Mouse (Mus musculus): Measurements from ENCODE around the gene Parp16. TPM values are rescaled to one million over a fixed set of nuclear protein-coding genes. Genes with fewer than 3 reads are reported as not detected.
A peak's percentile ranks its signal among the peaks of the same experiment; 100 is the strongest.

The Parp16 gene
- total and polyA plus RNA-seq, 3 experiments = 0.44 to 1.7 (median 0.81) TPM

DNA sequence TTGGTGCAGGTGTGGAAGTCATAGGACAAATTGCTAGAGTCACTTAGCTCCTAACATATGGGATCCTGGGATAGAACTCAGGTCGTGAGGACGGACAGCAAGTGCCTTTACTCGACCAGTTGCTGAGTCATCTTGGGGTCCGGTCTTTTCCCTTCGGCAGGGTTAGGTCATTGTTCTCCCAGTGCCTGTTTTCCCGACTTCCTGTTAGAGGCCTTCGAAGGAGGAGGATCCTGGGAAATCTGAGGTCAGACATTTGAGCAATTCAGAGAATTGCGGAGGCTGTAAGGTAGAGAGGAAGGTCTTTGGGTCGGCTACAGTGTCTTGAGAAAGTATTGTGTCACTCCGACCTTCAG lies 19.2 kb downstream of the Parp16 start:
- Histone ChIP-seq H3K4me2 (ENCODE audit: insufficient read depth, low read depth, poor library complexity, severe bottlenecking) (peak overlapping the region; percentile 93), H3K9me3 (replicated peaks; ENCODE audit: low read length) (no peaks in the 10 kb centered on the region), H3K36me3 (replicated peaks in 1 of 2; ENCODE audit: control insufficient read depth in 1 of 2, insufficient read depth in 1 of 2, low read length in 1 of 2) (no peaks in the 10 kb centered on the region), H3K4me1 (ENCODE audit: control insufficient read depth in 1 of 2, insufficient read depth in 2 of 2) (peaks cover 0 to 20% of the 10 kb centered on the region in 2 experiments; a peak in 2 of 4 replicates), H3K27ac (ENCODE audit: insufficient read depth, low read depth) (no peak overlapping the region), H3K79me2 (replicated peaks; ENCODE audit: control insufficient read depth, extremely low read depth, insufficient read depth, poor library complexity, severe bottlenecking) (no peaks in the 10 kb centered on the region), H3K9ac (ENCODE audit: insufficient read depth, low read depth) (no peak overlapping the region; the same call in 1 of the 2 replicates), H3K4me3 (replicated peaks in 1 of 3; ENCODE audit: low read depth in 2 of 3, low read length in 2 of 3, poor library complexity in 1 of 3) (peak overlapping the region; percentile 20 to 92 (median 59)), H3K27me3 (replicated peaks) (peaks cover 9% of the 10 kb centered on the region)
- no peak for DNase-seq (ENCODE audit: extremely low read depth)
- in situ Hi-C loops (cut with MboI; ENCODE audit: low pct_ligation_motif_present, low pct_unique_long_range_greater_than_20kb, low sequenced_read_pairs) (no loop called here), dilution Hi-C loops (cut with MboI; ENCODE audit: extremely low pct_ligation_motif_present, extremely low pct_unique_long_range_greater_than_20kb, low sequenced_read_pairs) (no loop called here)
- 0 out of 2 replicates have a peak, but pooled peaks have one; percentile 21 for TF ChIP-seq MAFK (IDR thresholded peaks at IDR 0.05; ENCODE audit: insufficient replicate concordance, low read length)
- TF ChIP-seq NELFE (IDR thresholded peaks at IDR 0.05; ENCODE audit: low read depth, low read length) = 0 out of 2 replicates have a peak, but pooled peaks have one; percentile 1
- no peak for TF ChIP-seq ZNF384 (IDR thresholded peaks at IDR 0.05; ENCODE audit: low read depth, low read length)
- TF ChIP-seq JUND (conservative IDR thresholded peaks at IDR 0.05; ENCODE audit: low read depth, low read length) = no peak
- TF ChIP-seq CTCF (conservative IDR thresholded peaks at IDR 0.05 in 1 of 2, IDR thresholded peaks at IDR 0.05 in 1 of 2; ENCODE audit: low read depth in 2 of 2, low read length in 2 of 2) = no peak
- TF ChIP-seq SMC3 (IDR thresholded peaks at IDR 0.05; ENCODE audit: low read depth, low read length) = no peak
- no peak for TF ChIP-seq USF1 (IDR thresholded peaks at IDR 0.05; ENCODE audit: low read depth, low read length)

DNA sequence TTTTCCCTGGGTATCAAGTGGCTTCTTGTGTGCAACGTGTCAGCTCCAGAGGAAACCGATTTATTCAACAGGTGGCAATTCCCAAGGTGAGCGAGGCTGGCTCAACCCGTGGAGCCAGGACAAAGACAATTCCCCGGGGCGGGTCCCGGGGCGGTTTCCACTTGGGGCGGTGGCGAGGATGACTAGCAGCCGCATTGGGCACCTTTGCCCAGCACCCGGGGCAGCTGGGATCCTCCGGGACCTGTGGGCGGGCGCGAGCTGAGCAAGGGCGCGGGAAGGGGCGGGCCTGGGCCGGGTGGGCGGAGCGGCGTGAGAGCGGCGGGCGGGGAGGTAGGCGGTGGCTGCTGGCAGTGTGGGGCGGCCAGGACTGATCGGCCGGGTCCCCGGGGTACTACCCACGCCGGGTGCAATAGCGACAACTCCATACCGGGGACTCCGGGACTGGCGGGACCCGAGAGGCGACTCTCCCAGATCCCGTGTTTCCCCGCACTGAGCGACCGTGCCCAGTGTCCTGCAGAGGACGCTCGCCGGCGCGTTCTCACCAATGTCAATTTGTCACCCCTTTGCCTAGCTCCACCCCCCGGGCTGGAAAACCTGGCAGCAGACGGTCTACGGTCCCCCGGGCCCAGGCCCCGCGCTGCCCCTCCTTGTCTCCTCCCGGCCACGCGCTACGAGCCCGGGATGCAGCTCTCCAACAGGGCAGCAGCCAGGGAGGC lies 19.8 kb downstream of the Parp16 start:
- TF ChIP-seq RCOR1 (conservative IDR thresholded peaks at IDR 0.05; ENCODE audit: low read depth, low read length) (no peak), ETS1 (conservative IDR thresholded peaks at IDR 0.05; ENCODE audit: low read depth, low read length) (no peak), PAX5 (IDR thresholded peaks at IDR 0.05; ENCODE audit: low read length) (no peak), MXI1 (IDR thresholded peaks at IDR 0.05; ENCODE audit: low read depth, low read length) (no peak; the same call in none of the 2 replicates), ZMIZ1 (IDR thresholded peaks at IDR 0.05; ENCODE audit: low read depth, low read length) (no peak), TBP (conservative IDR thresholded peaks at IDR 0.05; ENCODE audit: low read depth, low read length) (no peak), TCF12 (IDR thresholded peaks at IDR 0.05; ENCODE audit: low read depth, low read length) (0 out of 2 replicates have a peak, but pooled peaks have one; percentile 43), IRF4 (IDR thresholded peaks at IDR 0.05; ENCODE audit: low read depth, low read length) (no peak), ZKSCAN1 (IDR thresholded peaks at IDR 0.05; ENCODE audit: borderline replicate concordance, low read depth, low read length) (no peak), SIN3A (IDR thresholded peaks at IDR 0.05; ENCODE audit: low read length) (peak; percentile 20; the same call in 1 of the 2 replicates), POLR2A (IDR thresholded peaks at IDR 0.05; ENCODE audit: low read depth, low read length) (peak; percentile 57; the same call in 1 of the 2 replicates), UBTF (IDR thresholded peaks at IDR 0.05; ENCODE audit: low read depth, low read length) (0 out of 2 replicates have a peak, but pooled peaks have one; percentile 16), CTCF (conservative IDR thresholded peaks at IDR 0.05 in 1 of 2, IDR thresholded peaks at IDR 0.05 in 1 of 2; ENCODE audit: low read depth in 2 of 2, low read length in 2 of 2) (peak in 1 of 2 experiments; percentile 55; a peak in 2 of 4 replicates), NRF1 (IDR thresholded peaks at IDR 0.05; ENCODE audit: low read depth, low read length) (no peak), ELF1 (IDR thresholded peaks at IDR 0.05; ENCODE audit: low read depth, low read length) (no peak), USF1 (IDR thresholded peaks at IDR 0.05; ENCODE audit: low read depth, low read length) (no peak), CHD1 (IDR thresholded peaks at IDR 0.05; ENCODE audit: low read depth, low read length) (no peak), MEF2A (IDR thresholded peaks at IDR 0.05; ENCODE audit: borderline replicate concordance, low read depth, low read length) (no peak), SMC3 (IDR thresholded peaks at IDR 0.05; ENCODE audit: low read depth, low read length) (no peak), BHLHE40 (IDR thresholded peaks at IDR 0.05; ENCODE audit: low read depth, low read length) (no peak), CHD2 (IDR thresholded peaks at IDR 0.05; ENCODE audit: low read length) (no peak), MYC (IDR thresholded peaks at IDR 0.05; ENCODE audit: low read depth, low read length) (no peak), MAX (IDR thresholded peaks at IDR 0.05; ENCODE audit: low read length) (no peak), HCFC1 (IDR thresholded peaks at IDR 0.05; ENCODE audit: low read depth, low read length) (no peak), NELFE (IDR thresholded peaks at IDR 0.05; ENCODE audit: low read depth, low read length) (0 out of 2 replicates have a peak, but pooled peaks have one; percentile 11), EP300 (IDR thresholded peaks at IDR 0.05; ENCODE audit: low read length) (no peak), ZC3H11A (IDR thresholded peaks at IDR 0.05; ENCODE audit: low read depth, low read length) (no peak)
- Histone ChIP-seq H3K4me3 (replicated peaks in 1 of 3; ENCODE audit: low read depth in 2 of 3, low read length in 2 of 3, poor library complexity in 1 of 3) (peak overlapping the region; percentile 59 to 92 (median 59)), H3K4me2 (ENCODE audit: insufficient read depth, low read depth, poor library complexity, severe bottlenecking) (peak overlapping the region; percentile 93), H3K79me2 (replicated peaks; ENCODE audit: control insufficient read depth, extremely low read depth, insufficient read depth, poor library complexity, severe bottlenecking) (no peaks in the 10 kb centered on the region), H3K9me3 (replicated peaks; ENCODE audit: low read length) (no peaks in the 10 kb centered on the region), H3K4me1 (ENCODE audit: control insufficient read depth in 1 of 2, insufficient read depth in 2 of 2) (peaks cover 0 to 20% of the 10 kb centered on the region in 2 experiments; a peak in 2 of 4 replicates), H3K36me3 (replicated peaks in 1 of 2; ENCODE audit: control insufficient read depth in 1 of 2, insufficient read depth in 1 of 2, low read length in 1 of 2) (no peaks in the 10 kb centered on the region), H3K27ac (ENCODE audit: insufficient read depth, low read depth) (peak overlapping the region; percentile 35; the same call in 1 of the 2 replicates), H3K9ac (ENCODE audit: insufficient read depth, low read depth) (peak overlapping the region; percentile 84), H3K27me3 (replicated peaks) (peaks cover 9% of the 10 kb centered on the region)
- DNase-seq (ENCODE audit: extremely low read depth) = peak; percentile 54
- dilution Hi-C loops (cut with MboI; ENCODE audit: extremely low pct_ligation_motif_present, extremely low pct_unique_long_range_greater_than_20kb, low sequenced_read_pairs) = no loop called here
- in situ Hi-C loops (cut with MboI; ENCODE audit: low pct_ligation_motif_present, low pct_unique_long_range_greater_than_20kb, low sequenced_read_pairs) = no loop called here
